ENCODE assay signal across 19 mouse cellular contexts in the genomic region with DNA sequence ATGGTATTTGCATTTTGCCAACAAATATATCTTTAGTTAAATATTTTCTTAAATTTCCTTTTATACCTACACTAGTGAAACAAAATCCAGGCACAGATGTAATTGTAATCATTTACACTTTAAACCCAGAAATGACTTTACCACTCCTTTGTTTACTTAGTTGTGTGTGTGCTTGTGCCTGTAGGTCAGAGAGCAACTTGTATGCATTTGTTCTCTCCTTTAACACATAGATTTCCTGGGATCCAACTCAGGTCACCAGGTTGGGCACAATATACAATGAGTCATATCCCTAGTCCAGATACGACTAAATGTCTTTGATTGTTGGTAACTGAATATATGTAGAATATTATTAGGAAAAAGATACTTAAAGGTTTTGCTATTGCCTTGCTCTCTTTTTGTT.
DNase-seq lines count a peak whose midpoint lies in the region; ATAC-seq and TF ChIP-seq lines count a peak whose summit lies in the region.
"Had no signal": no experiment of that assay in that cellular context is flagged by ENCODE, and none has a peak within 500 bp of the region (broad histone marks: within the 10 kb centered on the region; RNA-seq: fewer than 3 reads in every experiment).

No protein-coding gene starts in this region.

- H3K79me2 ChIP-seq in liver, adult 2 months (ENCODE audit: control insufficient read depth, insufficient read depth, low read length) = peaks cover 3% of the 10 kb centered on the region; the same call in 1 of the 2 replicates

- no peaks in the 10 kb centered on the region for H3K27me3 ChIP-seq in liver, adult 2 months (ENCODE audit: control insufficient read depth, insufficient read depth, low read length)
- H3K27me3 ChIP-seq in liver, embryonic 11.5 days (replicated peaks; ENCODE audit: control insufficient read depth, insufficient read depth, low read length) = no peaks in the 10 kb centered on the region
- H3K27me3 ChIP-seq in intestine, embryonic 14.5 days (replicated peaks; ENCODE audit: control insufficient read depth, insufficient read depth, low read length) = no peaks in the 10 kb centered on the region
- no peaks in the 10 kb centered on the region for H3K27me3 ChIP-seq in stomach, embryonic 15.5 days (replicated peaks)
- H3K27me3 ChIP-seq in forebrain, embryonic 11.5 days (ENCODE audit: control insufficient read depth, insufficient read depth, low read length) = no peaks in the 10 kb centered on the region
- H3K27me3 ChIP-seq in forebrain, embryonic 10.5 days (ENCODE audit: poor library complexity, severe bottlenecking) = no peaks in the 10 kb centered on the region
- H3K27me3 ChIP-seq: embryonic facial prominence, embryonic 13.5 days; forebrain, embryonic 15.5 days; heart, embryonic 13.5 days; hindbrain, embryonic 12.5 days had no signal

- no peak for TF ChIP-seq CTCF in liver, adult 2 months (IDR thresholded peaks at IDR 0.05; ENCODE audit: low read depth, low read length)

- H3K4me3 ChIP-seq in liver, adult 2 months (ENCODE audit: insufficient read depth, low read depth, low read length) = no peak overlapping the region
- no peak overlapping the region for H3K4me3 ChIP-seq in liver, embryonic 11.5 days (ENCODE audit: low read depth, low read length)
- no peak overlapping the region for H3K4me3 ChIP-seq in intestine, embryonic 14.5 days (ENCODE audit: low read depth, low read length)
- H3K4me3 ChIP-seq in stomach, embryonic 15.5 days (replicated peaks) = no peak overlapping the region
- no peak overlapping the region for H3K4me3 ChIP-seq in forebrain, embryonic 11.5 days (ENCODE audit: low read depth, low read length)
- H3K4me3 ChIP-seq in forebrain, embryonic 10.5 days = no peak overlapping the region
- H3K4me3 ChIP-seq: embryonic facial prominence, embryonic 13.5 days; forebrain, embryonic 15.5 days; heart, embryonic 13.5 days; hindbrain, embryonic 12.5 days had no signal

- WGBS in liver, adult 2 months = 44% methylated on average over 1 of the region's 1 CpGs
- 70% methylated on average over 1 of the region's 1 CpGs for WGBS in liver, embryonic 11.5 days
- WGBS in intestine, embryonic 14.5 days = 34% methylated on average over 1 of the region's 1 CpGs
- 27% methylated on average over 1 of the region's 1 CpGs for WGBS in large intestine, adult 2 months
- WGBS in stomach, embryonic 15.5 days = 29% methylated on average over 1 of the region's 1 CpGs
- 84% methylated on average over 1 of the region's 1 CpGs for WGBS in forebrain, embryonic 11.5 days
- WGBS in forebrain, embryonic 10.5 days = 83% methylated on average over 1 of the region's 1 CpGs

- peak; percentile 52 for DNase-seq in liver, adult 2 months (ENCODE audit: extremely low read depth, low read depth, low spot score)
- DNase-seq in liver, embryonic 11.5 days (ENCODE audit: low spot score) = no peak
- DNase-seq in intestine, embryonic 14.5 days (ENCODE audit: low spot score) = no peak
- peak; percentile 81 for DNase-seq in large intestine, adult 2 months (ENCODE audit: low read depth, low spot score)
- no peak for DNase-seq in forebrain, embryonic 11.5 days (ENCODE audit: low spot score)
- DNase-seq in forebrain, embryonic 10.5 days (ENCODE audit: extremely low spot score, low spot score) = no peak
- DNase-seq: adrenal gland, postnatal 10 days; cerebellum, adult 11-12 months; cerebellum, adult 9-10 months; cerebellum, postnatal 25 days; gastrocnemius, postnatal 36 days; heart, adult 11 months; heart, postnatal 4 days had no signal

- H3K36me3 ChIP-seq in liver, adult 2 months (ENCODE audit: control insufficient read depth, insufficient read depth, low read length) = no peaks in the 10 kb centered on the region
- H3K36me3 ChIP-seq in liver, embryonic 11.5 days (ENCODE audit: control insufficient read depth, insufficient read depth, low read length) = no peaks in the 10 kb centered on the region
- no peaks in the 10 kb centered on the region for H3K36me3 ChIP-seq in intestine, embryonic 14.5 days (ENCODE audit: control insufficient read depth, insufficient read depth, low read length)
- no peaks in the 10 kb centered on the region for H3K36me3 ChIP-seq in stomach, embryonic 15.5 days
- H3K36me3 ChIP-seq in forebrain, embryonic 11.5 days (ENCODE audit: control insufficient read depth, insufficient read depth, low read length) = no peaks in the 10 kb centered on the region
- no peaks in the 10 kb centered on the region for H3K36me3 ChIP-seq in forebrain, embryonic 10.5 days (replicated peaks)
- H3K36me3 ChIP-seq: embryonic facial prominence, embryonic 13.5 days; forebrain, embryonic 15.5 days; heart, embryonic 13.5 days; hindbrain, embryonic 12.5 days had no signal

- H3K9ac ChIP-seq in liver, adult 2 months (ENCODE audit: low read depth, low read length) = no peak overlapping the region
- no peak overlapping the region for H3K9ac ChIP-seq in liver, embryonic 11.5 days (ENCODE audit: low read depth, low read length)
- H3K9ac ChIP-seq in intestine, embryonic 14.5 days (ENCODE audit: low read length) = no peak overlapping the region
- no peak overlapping the region for H3K9ac ChIP-seq in stomach, embryonic 15.5 days
- no peak overlapping the region for H3K9ac ChIP-seq in forebrain, embryonic 11.5 days (ENCODE audit: low read length)
- H3K9ac ChIP-seq: embryonic facial prominence, embryonic 13.5 days; forebrain, embryonic 15.5 days; heart, embryonic 13.5 days; hindbrain, embryonic 12.5 days had no signal

- no peak overlapping the region for H3K27ac ChIP-seq in liver, adult 2 months (replicated peaks; ENCODE audit: insufficient read depth, low read depth, low read length)
- H3K27ac ChIP-seq in liver, embryonic 11.5 days (ENCODE audit: low read depth, low read length) = no peak overlapping the region
- no peak overlapping the region for H3K27ac ChIP-seq in intestine, embryonic 14.5 days (ENCODE audit: low read depth)
- peak overlapping the region; percentile 51; the same call in 1 of the 2 replicates for H3K27ac ChIP-seq in stomach, embryonic 15.5 days
- H3K27ac ChIP-seq in forebrain, embryonic 11.5 days (ENCODE audit: low read depth, low read length) = no peak overlapping the region
- no peak overlapping the region for H3K27ac ChIP-seq in forebrain, embryonic 10.5 days
- H3K27ac ChIP-seq: embryonic facial prominence, embryonic 13.5 days; forebrain, embryonic 15.5 days; heart, embryonic 13.5 days; hindbrain, embryonic 12.5 days had no signal

- TF ChIP-seq POLR2A in liver, adult 2 months (IDR thresholded peaks at IDR 0.05; ENCODE audit: extremely low read depth, insufficient read depth, low read length) = no peak

- H3K4me1 ChIP-seq in liver, adult 2 months (ENCODE audit: control insufficient read depth, insufficient read depth, low read length) = peaks cover 5% of the 10 kb centered on the region; the same call in 1 of the 2 replicates
- no peaks in the 10 kb centered on the region for H3K4me1 ChIP-seq in liver, embryonic 11.5 days (replicated peaks; ENCODE audit: control insufficient read depth, insufficient read depth, low read length)
- H3K4me1 ChIP-seq in intestine, embryonic 14.5 days (replicated peaks; ENCODE audit: control insufficient read depth, insufficient read depth, low read length) = no peaks in the 10 kb centered on the region; the same call in 1 of the 2 replicates
- no peaks in the 10 kb centered on the region for H3K4me1 ChIP-seq in stomach, embryonic 15.5 days
- no peaks in the 10 kb centered on the region for H3K4me1 ChIP-seq in forebrain, embryonic 11.5 days (replicated peaks; ENCODE audit: control insufficient read depth, insufficient read depth, low read length)
- H3K4me1 ChIP-seq in forebrain, embryonic 10.5 days = peaks cover 36% of the 10 kb centered on the region

- H3K4me2 ChIP-seq in liver, embryonic 11.5 days = no peak overlapping the region
- no peak overlapping the region for H3K4me2 ChIP-seq in intestine, embryonic 14.5 days (ENCODE audit: low read length)
- H3K4me2 ChIP-seq in stomach, embryonic 15.5 days = no peak overlapping the region
- H3K4me2 ChIP-seq in forebrain, embryonic 11.5 days (ENCODE audit: low read depth, low read length, severe bottlenecking) = no peak overlapping the region
- H3K4me2 ChIP-seq: embryonic facial prominence, embryonic 13.5 days; forebrain, embryonic 15.5 days; heart, embryonic 13.5 days; hindbrain, embryonic 12.5 days had no signal

- no peaks in the 10 kb centered on the region for H3K9me3 ChIP-seq in liver, embryonic 11.5 days (ENCODE audit: control insufficient read depth, low read length)
- H3K9me3 ChIP-seq in intestine, embryonic 14.5 days (ENCODE audit: control insufficient read depth, low read length) = no peaks in the 10 kb centered on the region
- H3K9me3 ChIP-seq in stomach, embryonic 15.5 days = no peaks in the 10 kb centered on the region
- no peaks in the 10 kb centered on the region for H3K9me3 ChIP-seq in forebrain, embryonic 11.5 days (ENCODE audit: control insufficient read depth, low read length)
- no peaks in the 10 kb centered on the region for H3K9me3 ChIP-seq in forebrain, embryonic 10.5 days
- H3K9me3 ChIP-seq: embryonic facial prominence, embryonic 13.5 days; forebrain, embryonic 15.5 days; heart, embryonic 13.5 days; hindbrain, embryonic 12.5 days had no signal

- no peak for ATAC-seq in liver, embryonic 11.5 days (replicated peaks; ENCODE audit: low FRiP score)
- peak; percentile 86; the same call in 1 of the 2 replicates for ATAC-seq in intestine, embryonic 14.5 days (replicated peaks; ENCODE audit: low FRiP score, low TSS enrichment, low read depth)
- peak; percentile 86 for ATAC-seq in stomach, embryonic 15.5 days (ENCODE audit: insufficient read depth, low FRiP score, low read depth)
- no peak for ATAC-seq in forebrain, embryonic 11.5 days (replicated peaks; ENCODE audit: low FRiP score)
- no peak for ATAC-seq in erythroblast, adult 5-6 weeks (replicated peaks; ENCODE audit: low FRiP score, poor library complexity, severe bottlenecking)
- ATAC-seq: forebrain, embryonic 15.5 days had no signal

Comparison
In these comparisons a context has a peak if more than half of its experiments do, and no peak if none do; other contexts are left out.
1. DNase-seq: peak in liver, adult 2 months (single experiment) and large intestine, adult 2 months (single experiment); none in liver, embryonic 11.5 days (single experiment), intestine, embryonic 14.5 days (single experiment), forebrain, embryonic 11.5 days (single experiment) and forebrain, embryonic 10.5 days (single experiment).
2. ATAC-seq: peak in intestine, embryonic 14.5 days (single experiment) and stomach, embryonic 15.5 days (single experiment); none in liver, embryonic 11.5 days (single experiment), forebrain, embryonic 11.5 days (single experiment) and erythroblast, adult 5-6 weeks (single experiment).